Mouse (Mus musculus) frontal cortex, adult (tissue): Measurements from ENCODE around the gene Glis2.
A peak's percentile ranks its signal among the peaks of the same experiment; 100 is the strongest.

Experiments used
- ATAC-seq: cut with Nextera tagmentation; 2 replicates; pipeline ENCODE4 v1.9.2; 2017; ENCODE audit warnings: mild to moderate bottlenecking, moderate library complexity, mixed read lengths; ENCODE audit not compliant: low TSS enrichment

Gene Glis2

GRCm38 (mm10) chr16:4603453-4603837 lies 8.9 kb downstream of the Glis2 start:
- ATAC-seq = no peak

- no peak for ATAC-seq
These were observed 9.9 kb downstream of the Glis2 start for GRCm38 (mm10) chr16:4604293-4604837.

- no peak for ATAC-seq
These were observed 11.1 kb downstream of the Glis2 start for GRCm38 (mm10) chr16:4605514-4606131.

- no peak for ATAC-seq
These were observed 12.0 kb downstream of the Glis2 start for GRCm38 (mm10) chr16:4606431-4607084.

GRCm38 (mm10) chr16:4607818-4608531 lies 13.5 kb downstream of the Glis2 start:
- peak; percentile 76 for ATAC-seq

- no peak for ATAC-seq
These were observed 14.1 kb downstream of the Glis2 start for GRCm38 (mm10) chr16:4608532-4609059.

GRCm38 (mm10) chr16:4611193-4611592 lies 16.7 kb downstream of the Glis2 start:
- no peak for ATAC-seq

- ATAC-seq = no peak
These were observed 17.2 kb downstream of the Glis2 start for GRCm38 (mm10) chr16:4611676-4612075.

GRCm38 (mm10) chr16:4613736-4614135 lies 19.2 kb downstream of the Glis2 start:
- ATAC-seq = no peak

GRCm38 (mm10) chr16:4614639-4615038 lies 20.1 kb downstream of the Glis2 start:
- no peak for ATAC-seq

- ATAC-seq = no peak
These were observed 20.8 kb downstream of the Glis2 start for GRCm38 (mm10) chr16:4615297-4615696.

GRCm38 (mm10) chr16:4616829-4617228 lies 22.3 kb downstream of the Glis2 start:
- ATAC-seq = no peak

- no peak for ATAC-seq
These were observed 29.6 kb downstream of the Glis2 start for GRCm38 (mm10) chr16:4624074-4624473.

GRCm38 (mm10) chr16:4624481-4625110 lies 30.1 kb downstream of the Glis2 start, which contains the start of gene Pam16:
Gene Pam16 (minus strand): TSS chr16:4624988.
- ATAC-seq = peak; percentile 83

GRCm38 (mm10) chr16:4627105-4627504 lies 32.6 kb downstream of the Glis2 start:
- no peak for ATAC-seq

GRCm38 (mm10) chr16:4628898-4629419 lies 34.4 kb downstream of the Glis2 start:
- ATAC-seq = no peak

GRCm38 (mm10) chr16:4629950-4630349 lies 35.4 kb downstream of the Glis2 start:
- ATAC-seq = 0 out of 2 replicates have a peak, but pooled peaks have one; percentile 16

GRCm38 (mm10) chr16:4632050-4632449 lies 37.5 kb downstream of the Glis2 start:
- ATAC-seq = no peak

GRCm38 (mm10) chr16:4633661-4634060 lies 39.1 kb downstream of the Glis2 start:
- ATAC-seq = no peak

GRCm38 (mm10) chr16:4634681-4635080 lies 40.2 kb downstream of the Glis2 start:
- no peak for ATAC-seq

GRCm38 (mm10) chr16:4635760-4636159 lies 41.2 kb downstream of the Glis2 start:
- no peak for ATAC-seq
